Mouse (Mus musculus) intestine, embryonic 16.5 days (tissue): ENCODE measurements at regions not wholly inside any gene's neighbourhood (a gene's known extent, or its start where the extent isn't known, plus 50 kb on each side); places are given as distances from the start of the nearest gene placed in this dataset.

Source experiments
- ATAC-seq: fragments of 200-750 bp; cut with Nextera tagmentation; 2 replicates; pipeline ENCODE4 v1.8.0; 2017; ENCODE audit warnings: moderate TSS enrichment, moderate library complexity
- H3K27ac ChIP-seq: fragments of 300-500 bp; sonication (generic); 2 replicates; pipeline ENCODE4 v1.5.1; 2014; ENCODE audit warnings: mild to moderate bottlenecking, low read length
- H3K27me3 ChIP-seq: fragments of 300-500 bp; sonication (generic); replicated peaks from 2 replicates; pipeline ENCODE4 v1.6.1; 2014; ENCODE audit warnings: low read length, control low read depth, mixed read lengths; ENCODE audit not compliant: control insufficient read depth, insufficient read depth
- H3K36me3 ChIP-seq: fragments of 300-500 bp; sonication (generic); 2 replicates; pipeline ENCODE4 v1.6.1; 2014; ENCODE audit warnings: low read length, control low read depth; ENCODE audit not compliant: control insufficient read depth, insufficient read depth
- H3K4me1 ChIP-seq: fragments of 300-500 bp; sonication (generic); 2 replicates; pipeline ENCODE4 v1.6.1; 2014; ENCODE audit warnings: low read length, control low read depth, mixed read lengths; ENCODE audit not compliant: control insufficient read depth, insufficient read depth
- H3K4me2 ChIP-seq: fragments of 300-500 bp; sonication (generic); 2 replicates; pipeline ENCODE4 v1.6.1; 2014; ENCODE audit warnings: low read depth, low read length, control low read depth
- H3K4me3 ChIP-seq: fragments of 300-500 bp; sonication (generic); 2 replicates; pipeline ENCODE4 v1.5.1; 2014; ENCODE audit warnings: mild to moderate bottlenecking, low read length
- H3K9ac ChIP-seq: fragments of 300-500 bp; sonication (generic); 2 replicates; pipeline ENCODE4 v1.6.1; 2014; ENCODE audit warnings: low read depth, low read length
- H3K9me3 ChIP-seq: fragments of 300-500 bp; sonication (generic); 2 replicates; pipeline ENCODE4 v1.6.1; 2016; ENCODE audit warnings: low read length, control low read depth; ENCODE audit not compliant: control insufficient read depth
- WGBS: fragments of 180-500 bp; shearing (Covaris S2); extraction: QIAGEN DNeasy Blood & Tissue Kit; methylation state at CpG from one replicate; pipeline ENCODE4 v1.1.7; 2014; 5-methylcytosine and 5-hydroxymethylcytosine counted together

DNA sequence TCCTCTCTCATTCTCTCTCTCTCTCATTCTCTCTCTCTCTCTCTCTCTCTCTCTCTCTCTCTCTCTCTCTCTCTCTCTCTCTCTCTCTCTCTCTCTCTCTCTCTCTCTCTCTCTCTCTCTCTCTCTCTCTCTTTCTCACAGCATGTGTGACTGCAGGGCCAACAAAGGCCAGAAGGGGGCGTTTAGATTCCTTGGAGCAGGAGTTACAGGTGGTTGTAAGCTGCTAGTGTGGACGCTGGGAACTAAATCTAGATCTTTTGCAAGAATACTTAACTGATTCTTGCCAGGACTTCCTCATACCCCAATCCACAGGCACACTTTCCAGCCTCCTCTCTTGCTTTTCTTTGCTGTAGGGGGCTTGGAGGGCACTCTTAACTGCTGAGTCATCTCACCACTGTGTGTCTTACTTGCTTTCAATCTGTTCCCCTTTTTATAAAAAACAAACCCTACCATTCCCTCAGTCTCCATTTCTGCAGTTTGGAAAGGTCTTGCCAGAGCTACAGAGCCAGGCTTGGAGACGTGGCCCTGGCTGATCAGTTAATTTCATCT, 154.4 kb upstream of the Cxcr4 start:
- 69% methylated on average over 3 of the region's 3 CpGs for WGBS
- no peak overlapping the region for H3K9ac ChIP-seq
- no peaks in the 10 kb centered on the region for H3K36me3 ChIP-seq
- H3K27ac ChIP-seq: no peak overlapping the region
- no peak overlapping the region for H3K4me3 ChIP-seq
- no peaks in the 10 kb centered on the region for H3K9me3 ChIP-seq
- no peaks in the 10 kb centered on the region for H3K27me3 ChIP-seq
- ATAC-seq: no peak
- H3K4me1 ChIP-seq: no peaks in the 10 kb centered on the region
- H3K4me2 ChIP-seq: no peak overlapping the region

DNA sequence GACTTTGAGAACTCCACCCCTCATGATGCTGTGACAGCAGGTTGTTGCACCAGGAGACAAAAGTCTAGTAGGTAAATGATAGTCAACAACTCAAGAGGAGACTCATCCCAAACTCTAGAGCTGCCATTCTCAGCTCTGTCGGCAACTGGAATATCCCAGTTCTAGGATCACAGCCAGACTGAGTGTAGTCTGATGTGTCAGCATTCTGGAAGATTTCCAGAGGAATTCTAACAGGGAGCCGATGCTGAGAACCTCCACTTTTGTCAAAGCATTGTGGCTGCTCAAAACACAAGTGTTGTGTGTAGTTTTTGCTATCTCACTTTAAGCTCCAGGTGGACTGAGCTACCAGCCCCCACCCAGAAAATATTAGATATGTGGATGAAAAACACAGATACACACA, 148.5 kb upstream of the Cxcr4 start:
- no peak for ATAC-seq
- Histone ChIP-seq H3K9ac (no peak overlapping the region), H3K27ac (no peak overlapping the region), H3K4me1 (no peaks in the 10 kb centered on the region), H3K36me3 (no peaks in the 10 kb centered on the region), H3K27me3 (no peaks in the 10 kb centered on the region), H3K4me2 (no peak overlapping the region), H3K4me3 (no peak overlapping the region), H3K9me3 (no peaks in the 10 kb centered on the region)
- 63% methylated on average over 2 of the region's 2 CpGs for WGBS

DNA sequence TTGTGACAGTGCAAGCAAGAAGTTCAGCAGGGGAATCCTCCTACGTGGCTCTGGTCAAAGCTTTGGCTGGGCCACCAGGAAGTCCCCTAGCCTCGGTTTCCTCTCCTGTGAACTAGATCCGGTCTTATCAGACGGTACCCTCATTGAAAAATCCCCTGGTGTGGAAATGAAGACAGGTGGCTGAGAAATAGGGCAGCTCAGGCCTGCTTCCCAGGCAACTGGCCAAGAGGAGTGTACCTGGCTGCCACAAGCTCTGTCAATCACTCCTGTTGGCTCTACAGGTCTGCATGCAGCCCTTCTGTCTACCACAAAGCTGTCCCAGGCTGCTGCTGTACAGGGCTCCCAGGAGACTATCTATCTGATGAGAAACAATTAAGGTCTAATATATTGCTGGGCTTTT, 146.1 kb upstream of the Cxcr4 start:
- H3K4me3 ChIP-seq: no peak overlapping the region
- no peak for ATAC-seq
- H3K27ac ChIP-seq: no peak overlapping the region
- H3K9me3 ChIP-seq: no peaks in the 10 kb centered on the region
- no peak overlapping the region for H3K9ac ChIP-seq
- H3K4me1 ChIP-seq: no peaks in the 10 kb centered on the region
- 78% methylated on average over 4 of the region's 4 CpGs for WGBS
- H3K36me3 ChIP-seq: no peaks in the 10 kb centered on the region
- H3K4me2 ChIP-seq: no peak overlapping the region
- no peaks in the 10 kb centered on the region for H3K27me3 ChIP-seq

DNA sequence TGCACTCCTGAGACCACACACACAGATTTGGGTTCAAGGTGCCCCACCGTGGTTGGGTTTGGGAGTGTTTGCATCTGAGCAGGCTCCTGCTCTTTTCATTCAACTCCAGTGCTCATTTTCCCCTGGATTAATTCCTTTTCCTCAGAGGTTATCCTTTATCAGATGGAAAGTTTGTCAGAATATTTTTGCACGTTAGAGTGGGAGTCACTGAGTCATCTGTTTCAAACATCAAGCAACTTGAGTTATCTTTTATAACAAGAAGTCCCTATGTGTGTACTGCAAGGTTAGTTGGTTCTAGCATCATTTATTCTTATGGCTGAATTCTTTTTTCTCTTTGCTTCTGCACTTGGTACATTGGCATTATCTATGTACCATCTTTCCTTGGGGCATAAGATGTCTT, 142.8 kb upstream of the Cxcr4 start:
- H3K27ac ChIP-seq: no peak overlapping the region
- WGBS: 75% methylated on average over 2 of the region's 2 CpGs
- H3K27me3 ChIP-seq: no peaks in the 10 kb centered on the region
- no peaks in the 10 kb centered on the region for H3K36me3 ChIP-seq
- H3K4me2 ChIP-seq: no peak overlapping the region
- H3K4me3 ChIP-seq: no peak overlapping the region
- H3K9me3 ChIP-seq: no peaks in the 10 kb centered on the region
- H3K9ac ChIP-seq: no peak overlapping the region
- no peaks in the 10 kb centered on the region for H3K4me1 ChIP-seq
- ATAC-seq: no peak

DNA sequence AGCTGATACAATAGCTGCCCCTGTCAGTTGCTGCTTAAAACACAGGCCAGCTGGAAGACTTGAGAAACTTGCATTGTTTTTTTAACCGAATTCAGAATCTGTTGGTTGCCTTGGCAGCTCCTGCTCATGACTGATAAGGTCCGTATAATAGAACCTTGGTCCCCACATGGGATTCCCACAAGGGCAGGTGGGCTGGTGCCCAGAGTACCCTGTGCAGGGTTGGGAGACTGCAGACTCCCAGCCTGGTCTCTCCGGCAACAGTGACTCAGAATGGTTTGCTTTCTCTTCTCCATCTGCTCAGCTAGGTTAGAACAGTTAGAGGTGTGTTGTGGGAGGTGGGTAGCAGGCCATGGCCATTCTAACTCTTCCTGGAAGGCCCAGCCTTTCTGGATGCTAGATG, 139.4 kb upstream of the Cxcr4 start:
- Histone ChIP-seq H3K9me3 (no peaks in the 10 kb centered on the region), H3K36me3 (no peaks in the 10 kb centered on the region), H3K27ac (no peak overlapping the region), H3K27me3 (no peaks in the 10 kb centered on the region), H3K9ac (no peak overlapping the region), H3K4me1 (no peaks in the 10 kb centered on the region), H3K4me3 (no peak overlapping the region), H3K4me2 (no peak overlapping the region)
- WGBS: 86% methylated on average over 3 of the region's 3 CpGs
- no peak for ATAC-seq

DNA sequence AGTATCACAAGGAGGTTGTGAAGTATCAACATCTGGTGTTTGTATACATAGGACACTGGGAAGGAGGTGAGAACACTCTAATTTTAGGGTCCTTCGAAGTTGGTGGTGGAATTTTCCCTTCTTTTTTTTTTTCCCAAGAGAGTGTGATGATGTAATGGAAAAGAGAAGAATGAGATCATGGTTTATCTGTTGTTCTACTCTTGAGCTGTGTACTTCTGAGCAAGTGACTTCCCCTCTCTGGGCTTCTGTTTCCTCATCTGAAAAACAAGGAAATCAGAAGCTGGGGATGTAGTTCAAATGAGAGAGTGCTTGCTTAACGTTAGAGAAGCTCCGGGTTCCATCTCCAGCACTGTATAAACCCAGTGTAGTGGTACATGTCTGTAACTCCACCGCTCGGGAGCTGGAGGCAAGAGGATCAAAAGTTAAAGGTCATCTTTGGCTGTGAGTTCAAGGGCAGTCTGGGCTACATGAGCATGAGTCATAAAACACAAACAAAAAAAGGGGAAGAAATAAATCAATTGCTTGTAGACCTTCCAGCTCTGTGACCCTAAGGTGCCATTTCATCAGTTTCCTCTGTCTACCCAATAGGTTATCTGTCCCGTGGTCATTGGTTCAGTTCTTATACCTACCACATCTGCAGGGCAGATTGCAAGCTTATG, 132.5 kb upstream of the Cxcr4 start:
- WGBS: 72% methylated on average over 6 of the region's 6 CpGs
- ATAC-seq: no peak
- no peaks in the 10 kb centered on the region for H3K36me3 ChIP-seq
- H3K27me3 ChIP-seq: no peaks in the 10 kb centered on the region
- no peak overlapping the region for H3K9ac ChIP-seq
- no peak overlapping the region for H3K4me2 ChIP-seq
- no peak overlapping the region for H3K4me3 ChIP-seq
- H3K4me1 ChIP-seq: no peaks in the 10 kb centered on the region
- no peak overlapping the region for H3K27ac ChIP-seq
- no peaks in the 10 kb centered on the region for H3K9me3 ChIP-seq

DNA sequence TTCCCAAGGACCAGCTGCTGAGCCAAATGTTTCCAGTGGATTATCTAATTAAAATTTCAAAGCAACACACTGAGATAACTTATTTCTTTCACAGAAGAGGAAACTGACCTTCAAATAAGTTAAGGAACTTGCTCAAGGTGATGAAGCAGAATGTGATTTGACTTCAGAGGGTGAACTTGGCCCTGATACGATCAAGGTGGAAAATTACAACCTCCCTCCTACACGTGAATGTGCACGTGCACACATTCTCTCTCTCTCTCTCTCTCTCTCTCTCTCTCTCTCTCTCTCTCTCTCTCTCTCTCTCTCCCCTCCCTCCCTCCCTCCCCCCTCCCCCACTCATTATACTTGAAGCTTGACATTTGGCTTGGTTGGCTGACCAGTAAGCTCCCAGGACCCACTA, 131.8 kb upstream of the Cxcr4 start:
- 58% methylated on average over 3 of the region's 3 CpGs for WGBS
- Histone ChIP-seq H3K27me3 (no peaks in the 10 kb centered on the region), H3K4me1 (no peaks in the 10 kb centered on the region), H3K9ac (no peak overlapping the region), H3K4me3 (no peak overlapping the region), H3K36me3 (no peaks in the 10 kb centered on the region), H3K4me2 (no peak overlapping the region), H3K27ac (no peak overlapping the region), H3K9me3 (no peaks in the 10 kb centered on the region)
- no peak for ATAC-seq

DNA sequence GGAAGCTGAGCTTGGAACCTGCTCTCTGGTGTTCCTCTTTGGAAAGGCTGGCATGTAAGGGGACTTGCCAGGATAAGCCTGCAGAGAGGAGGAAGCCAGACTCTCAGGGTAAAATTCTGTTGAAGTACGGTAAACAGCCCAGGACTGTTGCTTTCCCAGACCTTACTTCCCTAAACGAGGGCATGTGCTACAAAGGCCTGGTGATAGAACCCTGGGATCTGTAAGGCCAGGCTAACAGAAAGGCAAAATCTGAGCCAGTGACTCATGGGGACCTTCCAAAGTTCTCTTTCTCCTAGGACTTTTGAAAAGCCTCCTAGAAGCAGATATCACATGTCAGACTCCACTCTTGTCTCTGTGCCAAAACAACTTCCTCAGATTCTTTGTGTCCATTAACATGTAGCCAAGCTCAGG, 130.0 kb upstream of the Cxcr4 start:
- H3K9me3 ChIP-seq: no peaks in the 10 kb centered on the region
- no peak overlapping the region for H3K27ac ChIP-seq
- no peaks in the 10 kb centered on the region for H3K27me3 ChIP-seq
- no peak overlapping the region for H3K9ac ChIP-seq
- H3K4me1 ChIP-seq: no peaks in the 10 kb centered on the region
- ATAC-seq: no peak
- no peaks in the 10 kb centered on the region for H3K36me3 ChIP-seq
- H3K4me2 ChIP-seq: no peak overlapping the region
- H3K4me3 ChIP-seq: no peak overlapping the region
- WGBS: 76% methylated on average over 2 of the region's 2 CpGs

DNA sequence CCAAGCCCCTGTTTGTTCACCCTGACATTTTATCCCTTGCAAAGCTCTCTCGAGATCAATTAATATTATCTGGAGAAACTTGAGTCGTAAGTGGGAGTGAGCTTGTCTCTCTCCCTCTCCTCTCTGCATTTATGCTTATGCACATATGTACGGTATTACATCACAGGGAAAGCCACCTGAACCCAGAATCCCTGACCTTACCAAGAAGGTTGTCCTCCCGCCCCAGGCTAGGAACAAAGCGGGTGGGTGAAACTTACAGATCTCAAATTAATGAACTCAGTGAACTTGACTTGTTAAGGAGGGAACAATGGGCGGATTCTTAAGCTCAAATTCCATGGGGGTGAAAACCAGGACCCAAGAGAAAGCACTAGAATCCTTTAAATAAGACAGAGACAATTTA, 122.8 kb upstream of the Cxcr4 start:
- no peak overlapping the region for H3K27ac ChIP-seq
- H3K9ac ChIP-seq: no peak overlapping the region
- ATAC-seq: no peak
- H3K4me2 ChIP-seq: no peak overlapping the region
- 70% methylated on average over 6 of the region's 6 CpGs for WGBS
- H3K27me3 ChIP-seq: no peaks in the 10 kb centered on the region
- no peak overlapping the region for H3K4me3 ChIP-seq
- H3K4me1 ChIP-seq: peaks cover 7% of the 10 kb centered on the region
- H3K9me3 ChIP-seq: no peaks in the 10 kb centered on the region
- H3K36me3 ChIP-seq: no peaks in the 10 kb centered on the region

DNA sequence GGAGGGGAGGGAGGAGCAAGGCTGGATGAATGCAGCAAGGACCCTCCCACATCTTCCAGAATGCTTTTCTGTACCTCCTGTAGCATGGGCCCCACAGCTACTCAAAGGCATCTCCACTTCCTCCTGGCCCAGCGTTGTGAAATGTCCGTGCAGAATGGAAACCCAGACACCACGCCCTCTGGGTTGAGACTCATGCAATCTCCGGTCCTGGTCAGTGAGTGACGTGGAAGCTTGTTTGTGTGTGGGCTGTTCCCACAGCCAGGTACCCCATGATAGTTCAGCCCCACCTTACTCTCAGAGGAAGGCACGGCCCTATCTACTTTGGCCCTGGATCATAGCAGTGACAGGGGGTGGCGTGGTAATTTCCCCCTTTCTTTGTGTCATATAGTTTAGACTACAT, 120.8 kb upstream of the Cxcr4 start:
- 40% methylated on average over 7 of the region's 7 CpGs for WGBS
- no peak overlapping the region for H3K27ac ChIP-seq
- no peaks in the 10 kb centered on the region for H3K9me3 ChIP-seq
- H3K27me3 ChIP-seq: no peaks in the 10 kb centered on the region
- ATAC-seq: peak; percentile 76
- H3K4me3 ChIP-seq: no peak overlapping the region
- H3K4me1 ChIP-seq: peaks cover 7% of the 10 kb centered on the region
- no peak overlapping the region for H3K4me2 ChIP-seq
- no peaks in the 10 kb centered on the region for H3K36me3 ChIP-seq
- no peak overlapping the region for H3K9ac ChIP-seq
